Mouse (Mus musculus) stomach, embryonic 16.5 days (tissue): ENCODE measurements at regions not wholly inside any gene's neighbourhood (a gene's known extent, or its start where the extent isn't known, plus 50 kb on each side); places are given as distances from the start of the nearest gene placed in this dataset.

Experiments
- ATAC-seq: fragments of 200-750 bp; cut with Nextera tagmentation; 2 replicates; pipeline ENCODE4 v1.8.0; 2017; ENCODE audit warnings: moderate number of reproducible peaks, moderate TSS enrichment; ENCODE audit not compliant: insufficient read depth, low FRiP score
- H3K27ac ChIP-seq: fragments of 300-500 bp; sonication (generic); 2 replicates; pipeline ENCODE4 v1.5.1; 2014; ENCODE audit warnings: low read length
- H3K27me3 ChIP-seq: fragments of 300-500 bp; sonication (generic); 2 replicates; pipeline ENCODE4 v1.6.1; 2014; ENCODE audit warnings: low read length, control low read depth, mixed read lengths; ENCODE audit not compliant: control insufficient read depth, insufficient read depth
- H3K36me3 ChIP-seq: fragments of 300-500 bp; sonication (generic); 2 replicates; pipeline ENCODE4 v1.6.1; 2014; ENCODE audit warnings: low read length; ENCODE audit not compliant: control insufficient read depth, insufficient read depth
- H3K4me1 ChIP-seq: fragments of 300-500 bp; sonication (generic); 2 replicates; pipeline ENCODE4 v1.6.1; 2014; ENCODE audit warnings: low read length, control low read depth, mixed read lengths; ENCODE audit not compliant: control insufficient read depth, insufficient read depth
- H3K4me2 ChIP-seq: fragments of 300-500 bp; sonication (generic); 2 replicates; pipeline ENCODE4 v1.6.1; 2014; ENCODE audit warnings: low read depth, low read length, mixed read lengths
- H3K4me3 ChIP-seq: fragments of 300-500 bp; sonication (generic); replicated peaks from 2 replicates; pipeline ENCODE4 v1.5.1; 2014; ENCODE audit warnings: mild to moderate bottlenecking, low read length
- H3K9ac ChIP-seq: fragments of 300-500 bp; sonication (generic); 2 replicates; pipeline ENCODE4 v1.6.1; 2014; ENCODE audit warnings: low read length
- H3K9me3 ChIP-seq: fragments of 300-500 bp; sonication (generic); replicated peaks from 2 replicates; pipeline ENCODE4 v1.6.1; 2016; ENCODE audit warnings: low read length, control low read depth; ENCODE audit not compliant: control insufficient read depth
- WGBS: fragments of 180-500 bp; shearing (Covaris S2); extraction: QIAGEN DNeasy Blood & Tissue Kit; methylation state at CpG from one replicate; pipeline ENCODE4 v1.1.7; 2014; 5-methylcytosine and 5-hydroxymethylcytosine counted together

GRCm38 (mm10) chr1:169069647-169070046 is 461.6 kb downstream of the Nuf2 start:
- no peak overlapping the region for H3K27ac ChIP-seq
- H3K4me3 ChIP-seq = no peak overlapping the region
- H3K9ac ChIP-seq = no peak overlapping the region
- H3K36me3 ChIP-seq = no peaks in the 10 kb centered on the region
- H3K27me3 ChIP-seq = no peaks in the 10 kb centered on the region
- 85% methylated on average over 3 of the region's 3 CpGs for WGBS
- no peak overlapping the region for H3K4me2 ChIP-seq
- ATAC-seq = no peak
- H3K9me3 ChIP-seq = no peaks in the 10 kb centered on the region
- no peaks in the 10 kb centered on the region for H3K4me1 ChIP-seq

GRCm38 (mm10) chr1:169066795-169067194 is 464.5 kb downstream of the Nuf2 start:
- no peak overlapping the region for H3K4me2 ChIP-seq
- WGBS = 56% methylated on average over 4 of the region's 4 CpGs
- no peak for ATAC-seq

GRCm38 (mm10) chr1:169060627-169061026 is 470.6 kb downstream of the Nuf2 start:
- no peaks in the 10 kb centered on the region for H3K4me1 ChIP-seq
- WGBS = 70% methylated on average over 6 of the region's 6 CpGs
- no peak overlapping the region for H3K9ac ChIP-seq
- no peak overlapping the region for H3K4me3 ChIP-seq
- no peaks in the 10 kb centered on the region for H3K36me3 ChIP-seq
- no peaks in the 10 kb centered on the region for H3K9me3 ChIP-seq
- no peak for ATAC-seq
- no peak overlapping the region for H3K27ac ChIP-seq
- H3K4me2 ChIP-seq = no peak overlapping the region
- no peaks in the 10 kb centered on the region for H3K27me3 ChIP-seq

More at GRCm38 (mm10) chr1:169066795-169067194, 464.5 kb downstream of the Nuf2 start:
- H3K4me3 ChIP-seq = no peak overlapping the region
- H3K9me3 ChIP-seq = no peaks in the 10 kb centered on the region
- H3K27me3 ChIP-seq = no peaks in the 10 kb centered on the region
- H3K9ac ChIP-seq = no peak overlapping the region
- H3K27ac ChIP-seq = no peak overlapping the region
- H3K36me3 ChIP-seq = no peaks in the 10 kb centered on the region
- no peaks in the 10 kb centered on the region for H3K4me1 ChIP-seq

- 75% methylated on average over 5 of the region's 5 CpGs for WGBS
- Histone ChIP-seq H3K9ac (no peak overlapping the region), H3K4me1 (no peaks in the 10 kb centered on the region), H3K4me3 (no peak overlapping the region), H3K36me3 (no peaks in the 10 kb centered on the region), H3K4me2 (no peak overlapping the region), H3K27me3 (no peaks in the 10 kb centered on the region), H3K27ac (no peak overlapping the region), H3K9me3 (no peaks in the 10 kb centered on the region)
- ATAC-seq = no peak
Measured at GRCm38 (mm10) chr1:169060145-169060544, 471.1 kb downstream of the Nuf2 start.

- WGBS = 78% methylated on average over 8 of the region's 8 CpGs
- no peak overlapping the region for H3K9ac ChIP-seq
- H3K27me3 ChIP-seq = no peaks in the 10 kb centered on the region
- H3K4me1 ChIP-seq = no peaks in the 10 kb centered on the region
- ATAC-seq = no peak
- no peaks in the 10 kb centered on the region for H3K9me3 ChIP-seq
- no peak overlapping the region for H3K27ac ChIP-seq
- H3K4me2 ChIP-seq = no peak overlapping the region
- H3K4me3 ChIP-seq = no peak overlapping the region
- no peaks in the 10 kb centered on the region for H3K36me3 ChIP-seq
Measured at GRCm38 (mm10) chr1:169051863-169052257, 479.4 kb downstream of the Nuf2 start.

GRCm38 (mm10) chr1:169051085-169051862 is 480.0 kb downstream of the Nuf2 start:
- 24% methylated on average over 11 of the region's 11 CpGs for WGBS

GRCm38 (mm10) chr1:169049846-169050245 is 481.4 kb downstream of the Nuf2 start:
- WGBS = 91% methylated on average over 2 of the region's 2 CpGs
- no peak overlapping the region for H3K27ac ChIP-seq

More at GRCm38 (mm10) chr1:169051085-169051862, 480.0 kb downstream of the Nuf2 start:
- H3K9me3 ChIP-seq = no peaks in the 10 kb centered on the region
- no peak overlapping the region for H3K4me2 ChIP-seq
- no peak overlapping the region for H3K27ac ChIP-seq
- no peaks in the 10 kb centered on the region for H3K4me1 ChIP-seq
- no peaks in the 10 kb centered on the region for H3K36me3 ChIP-seq
- no peak overlapping the region for H3K9ac ChIP-seq
- no peaks in the 10 kb centered on the region for H3K27me3 ChIP-seq
- no peak overlapping the region for H3K4me3 ChIP-seq
- ATAC-seq = peak; percentile 66; the same call in 1 of the 2 replicates

GRCm38 (mm10) chr1:169046791-169047525 is 484.3 kb downstream of the Nuf2 start:
- WGBS = 72% methylated on average over 4 of the region's 4 CpGs
- Histone ChIP-seq H3K9me3 (no peaks in the 10 kb centered on the region), H3K36me3 (no peaks in the 10 kb centered on the region), H3K27ac (no peak overlapping the region), H3K4me1 (no peaks in the 10 kb centered on the region), H3K27me3 (no peaks in the 10 kb centered on the region), H3K4me3 (no peak overlapping the region), H3K9ac (no peak overlapping the region), H3K4me2 (no peak overlapping the region)
- no peak for ATAC-seq

More at GRCm38 (mm10) chr1:169049846-169050245, 481.4 kb downstream of the Nuf2 start:
- no peak for ATAC-seq
- Histone ChIP-seq H3K9ac (no peak overlapping the region), H3K9me3 (no peaks in the 10 kb centered on the region), H3K27me3 (no peaks in the 10 kb centered on the region), H3K36me3 (no peaks in the 10 kb centered on the region), H3K4me1 (no peaks in the 10 kb centered on the region), H3K4me3 (no peak overlapping the region), H3K4me2 (no peak overlapping the region)

GRCm38 (mm10) chr1:169033517-169033916 is 497.7 kb downstream of the Nuf2 start:
- no peaks in the 10 kb centered on the region for H3K9me3 ChIP-seq
- H3K9ac ChIP-seq = no peak overlapping the region
- 88% methylated on average over 1 of the region's 1 CpGs for WGBS
- no peaks in the 10 kb centered on the region for H3K27me3 ChIP-seq
- H3K4me1 ChIP-seq = no peaks in the 10 kb centered on the region
- ATAC-seq = no peak
- H3K4me2 ChIP-seq = no peak overlapping the region
- H3K4me3 ChIP-seq = no peak overlapping the region
- H3K36me3 ChIP-seq = no peaks in the 10 kb centered on the region
- H3K27ac ChIP-seq = no peak overlapping the region
